Mouse (Mus musculus) thymus, adult 2 months (tissue): ENCODE data around the gene P2rx7. TPM values are rescaled to one million over a fixed set of nuclear protein-coding genes. Genes with fewer than 3 reads are reported as not detected.

ENCODE experiments used
- DNase-seq: peaks from one replicate; pipeline ENCODE4 v3.0.0; 2021
- H3K27ac ChIP-seq: fragments of 200-500 bp; 2 replicates; pipeline ENCODE4 v1.5.1; 2012; ENCODE audit warnings: low read length, control low read depth; ENCODE audit not compliant: control insufficient read depth, insufficient read depth
- H3K27me3 ChIP-seq: fragments of 200-500 bp; 2 replicates; pipeline ENCODE4 v1.6.1; 2012; ENCODE audit warnings: mild to moderate bottlenecking, low read length, moderate library complexity, mixed read lengths; ENCODE audit not compliant: control insufficient read depth, insufficient read depth
- H3K36me3 ChIP-seq: fragments of 200-500 bp; 2 replicates; pipeline ENCODE4 v1.6.1; 2012; ENCODE audit warnings: mild to moderate bottlenecking, low read length, moderate library complexity; ENCODE audit not compliant: control insufficient read depth, insufficient read depth
- H3K4me1 ChIP-seq: fragments of 200-500 bp; replicated peaks from 2 replicates; pipeline ENCODE4 v1.6.1; 2012; ENCODE audit warnings: low read length; ENCODE audit not compliant: control insufficient read depth, insufficient read depth
- H3K4me3 ChIP-seq: fragments of 200-500 bp; 2 replicates; pipeline ENCODE4 v1.5.1; 2012; ENCODE audit warnings: mild to moderate bottlenecking, low read length, control low read depth, moderate library complexity; ENCODE audit not compliant: control insufficient read depth, insufficient read depth
- CTCF ChIP-seq: fragments of 200-500 bp; IDR thresholded peaks from 2 replicates; pipeline ENCODE4 v1.5.1; 2012; ENCODE audit warnings: mild to moderate bottlenecking, control low read depth, low read length, moderate library complexity, borderline replicate concordance; ENCODE audit not compliant: control insufficient read depth, poor library complexity, insufficient read depth; ENCODE audit errors: extremely low read depth
- POLR2A ChIP-seq: fragments of 200-500 bp; IDR thresholded peaks from 2 replicates; pipeline ENCODE4 v1.6.1; 2012; ENCODE audit warnings: mild to moderate bottlenecking, low read length, control low read depth, moderate library complexity; ENCODE audit not compliant: control insufficient read depth, poor library complexity, insufficient read depth; ENCODE audit errors: extremely low read depth
- WGBS: fragments of 180-500 bp; shearing (Covaris S2); methylation state at CpG from one replicate; pipeline ENCODE4 v1.1.7; 2018; 5-methylcytosine and 5-hydroxymethylcytosine counted together
- polyA plus RNA-seq: library from polyadenylated mRNA; depleted of rRNA; stranded (reverse); fragments of >200 nt; gene quantifications from 2 replicates; pipeline ENCODE4 v1.2.3, GENCODE M21; 2012; rRNA removed

P2rx7 gene
- polyA plus RNA-seq = 12.9 and 18.5 TPM in 2 replicates

- WGBS = 13% methylated on average over 12 of the region's 12 CpGs
- no peak for DNase-seq
Measured at GRCm38 (mm10) chr5:122643701-122644100, at the start of gene P2rx7. Gene P2rx7, plus strand, starts transcription at chr5:122643911.

GRCm38 (mm10) chr5:122595470-122595869, 48.2 kb upstream of the P2rx7 start:
- Histone ChIP-seq H3K4me3 (no peak overlapping the region), H3K36me3 (no peaks in the 10 kb centered on the region), H3K4me1 (no peaks in the 10 kb centered on the region), H3K27ac (no peak overlapping the region), H3K27me3 (no peaks in the 10 kb centered on the region)
- WGBS = 94% methylated on average over 4 of the region's 4 CpGs
- no peak for TF ChIP-seq POLR2A
- no peak for TF ChIP-seq CTCF
- no peak for DNase-seq

More at GRCm38 (mm10) chr5:122643701-122644100, at the start of gene P2rx7:
- H3K27ac ChIP-seq = no peak within 1 kb of the TSS
- no peaks in the 10 kb centered on the region for H3K27me3 ChIP-seq
- peaks cover 39% of the 10 kb centered on the region for H3K4me1 ChIP-seq
- H3K4me3 ChIP-seq = peak within 1 kb of the TSS; percentile 2; the same call in 1 of the 2 replicates
- no peaks in the 10 kb centered on the region for H3K36me3 ChIP-seq
- TF ChIP-seq CTCF = no peak
- no peak for TF ChIP-seq POLR2A

GRCm38 (mm10) chr5:122602233-122602632, 41.5 kb upstream of the P2rx7 start:
- TF ChIP-seq CTCF = no peak
- no peak for TF ChIP-seq POLR2A
- WGBS = 18% methylated on average over 11 of the region's 11 CpGs
- peak; percentile 66 for DNase-seq

GRCm38 (mm10) chr5:122604894-122605293, 38.8 kb upstream of the P2rx7 start:
- Histone ChIP-seq H3K27me3 (no peaks in the 10 kb centered on the region), H3K4me1 (peaks cover 5% of the 10 kb centered on the region), H3K4me3 (no peak overlapping the region), H3K36me3 (no peaks in the 10 kb centered on the region), H3K27ac (no peak overlapping the region)
- no peak for DNase-seq
- 99% methylated on average over 2 of the region's 2 CpGs for WGBS
- TF ChIP-seq CTCF = no peak
- TF ChIP-seq POLR2A = no peak

More at GRCm38 (mm10) chr5:122602233-122602632, 41.5 kb upstream of the P2rx7 start:
- no peaks in the 10 kb centered on the region for H3K27me3 ChIP-seq
- no peaks in the 10 kb centered on the region for H3K36me3 ChIP-seq
- H3K4me1 ChIP-seq = peaks cover 5% of the 10 kb centered on the region
- H3K4me3 ChIP-seq = no peak overlapping the region
- H3K27ac ChIP-seq = no peak overlapping the region

GRCm38 (mm10) chr5:122611651-122612050, 32.1 kb upstream of the P2rx7 start:
- H3K27ac ChIP-seq = no peak overlapping the region
- 88% methylated on average over 5 of the region's 5 CpGs for WGBS

GRCm38 (mm10) chr5:122613908-122614732, 29.6 kb upstream of the P2rx7 start, which contains the start of gene Ift81:
Gene Ift81, minus strand, starts transcription at chr5:122614518.
- peaks cover 7% of the 10 kb centered on the region for H3K4me1 ChIP-seq

More at GRCm38 (mm10) chr5:122611651-122612050, 32.1 kb upstream of the P2rx7 start:
- Histone ChIP-seq H3K36me3 (no peaks in the 10 kb centered on the region), H3K4me3 (no peak overlapping the region), H3K27me3 (no peaks in the 10 kb centered on the region), H3K4me1 (peaks cover 7% of the 10 kb centered on the region)
- TF ChIP-seq CTCF = no peak
- no peak for TF ChIP-seq POLR2A
- DNase-seq = no peak

GRCm38 (mm10) chr5:122617718-122618117, 26.0 kb upstream of the P2rx7 start:
- 90% methylated on average over 5 of the region's 5 CpGs for WGBS
- H3K27me3 ChIP-seq = no peaks in the 10 kb centered on the region
- H3K27ac ChIP-seq = no peak overlapping the region
- TF ChIP-seq CTCF = no peak
- H3K36me3 ChIP-seq = no peaks in the 10 kb centered on the region
- no peak for DNase-seq
- H3K4me1 ChIP-seq = peaks cover 7% of the 10 kb centered on the region
- H3K4me3 ChIP-seq = no peak overlapping the region

More at GRCm38 (mm10) chr5:122613908-122614732, 29.6 kb upstream of the P2rx7 start, which contains the start of gene Ift81:
- whole genome bisulfite sequencing = 5% methylated on average over 67 of the region's 67 CpGs
- peak; percentile 38; the same call in 1 of the 2 replicates for TF ChIP-seq CTCF
- TF ChIP-seq POLR2A = 0 out of 2 replicates have a peak, but pooled peaks have one; percentile 40
- no peaks in the 10 kb centered on the region for H3K27me3 ChIP-seq
- H3K27ac ChIP-seq = no peak within 1 kb of the TSS
- peak; percentile 97 for DNase-seq
- H3K4me3 ChIP-seq = peak within 1 kb of the TSS; percentile 62
- no peaks in the 10 kb centered on the region for H3K36me3 ChIP-seq
